Mouse (Mus musculus): ENCODE results near the gene Elmsan1. TPM values are rescaled to one million over a fixed set of nuclear protein-coding genes. Genes with fewer than 3 reads are reported as not detected.

The Elmsan1 gene
- polyA plus RNA-seq, 1 experiment from 2014 or later, result 7.0 TPM

- Histone ChIP-seq H3K4me1 (replicated peaks) (no peaks in the 10 kb centered on the region), H3K9me3 (no peaks in the 10 kb centered on the region), H3K4me2 (no peak overlapping the region), H3K9ac (replicated peaks) (no peak overlapping the region), H3K4me3 (replicated peaks) (no peak overlapping the region), H3K27ac (no peak overlapping the region), H3K27me3 (no peaks in the 10 kb centered on the region), H3K36me3 (peaks cover 35% of the 10 kb centered on the region)
- no peak for ATAC-seq (ENCODE audit: insufficient number of reproducible peaks, insufficient read depth, low FRiP score, low TSS enrichment, low read depth)
- 87% methylated on average over 4 of the region's 4 CpGs for WGBS
These were observed 77.4 kb downstream of the Elmsan1 start for GRCm38 (mm10) chr12:84141271-84141670.

GRCm38 (mm10) chr12:84140135-84140534, 78.5 kb downstream of the Elmsan1 start:
- no peak overlapping the region for H3K4me2 ChIP-seq
- WGBS, result 72% methylated on average over 4 of the region's 4 CpGs
- no peak overlapping the region for H3K9ac ChIP-seq (replicated peaks)
- no peaks in the 10 kb centered on the region for H3K27me3 ChIP-seq
- no peaks in the 10 kb centered on the region for H3K4me1 ChIP-seq (replicated peaks)
- ATAC-seq (ENCODE audit: insufficient number of reproducible peaks, insufficient read depth, low FRiP score, low TSS enrichment, low read depth), result no peak
- peaks cover 40% of the 10 kb centered on the region for H3K36me3 ChIP-seq
- H3K4me3 ChIP-seq (replicated peaks), result no peak overlapping the region
- no peak overlapping the region for H3K27ac ChIP-seq
- no peaks in the 10 kb centered on the region for H3K9me3 ChIP-seq

- Histone ChIP-seq H3K9ac (replicated peaks) (no peak overlapping the region), H3K4me3 (replicated peaks) (no peak overlapping the region), H3K4me1 (replicated peaks) (no peaks in the 10 kb centered on the region), H3K27ac (no peak overlapping the region), H3K9me3 (no peaks in the 10 kb centered on the region), H3K27me3 (no peaks in the 10 kb centered on the region), H3K36me3 (peaks cover 37% of the 10 kb centered on the region), H3K4me2 (no peak overlapping the region)
- WGBS, result 90% methylated on average over 7 of the region's 7 CpGs
- no peak for ATAC-seq (ENCODE audit: insufficient number of reproducible peaks, insufficient read depth, low FRiP score, low TSS enrichment, low read depth)
These were observed 81.5 kb downstream of the Elmsan1 start for GRCm38 (mm10) chr12:84137131-84137530.

- Histone ChIP-seq H3K4me3 (replicated peaks) (no peak overlapping the region), H3K27ac (no peak overlapping the region), H3K4me1 (replicated peaks) (no peaks in the 10 kb centered on the region), H3K9ac (replicated peaks) (no peak overlapping the region), H3K36me3 (peaks cover 60% of the 10 kb centered on the region), H3K4me2 (no peak overlapping the region), H3K27me3 (no peaks in the 10 kb centered on the region), H3K9me3 (no peaks in the 10 kb centered on the region)
- ATAC-seq (ENCODE audit: insufficient number of reproducible peaks, insufficient read depth, low FRiP score, low TSS enrichment, low read depth), result no peak
- 59% methylated on average over 3 of the region's 3 CpGs for WGBS
These were observed 86.4 kb downstream of the Elmsan1 start for GRCm38 (mm10) chr12:84132265-84132664.

- Histone ChIP-seq H3K9me3 (no peaks in the 10 kb centered on the region), H3K4me1 (replicated peaks) (no peaks in the 10 kb centered on the region), H3K27me3 (no peaks in the 10 kb centered on the region), H3K4me3 (replicated peaks) (no peak overlapping the region), H3K9ac (replicated peaks) (no peak overlapping the region), H3K4me2 (no peak overlapping the region), H3K27ac (no peak overlapping the region), H3K36me3 (peaks cover 52% of the 10 kb centered on the region)
- WGBS, result 90% methylated on average over 8 of the region's 8 CpGs
- ATAC-seq (ENCODE audit: insufficient number of reproducible peaks, insufficient read depth, low FRiP score, low TSS enrichment, low read depth), result no peak
These were observed 88.8 kb downstream of the Elmsan1 start for GRCm38 (mm10) chr12:84129931-84130330.

GRCm38 (mm10) chr12:84128576-84128975, 90.1 kb downstream of the Elmsan1 start:
- H3K9me3 ChIP-seq, result no peaks in the 10 kb centered on the region
- no peak overlapping the region for H3K4me2 ChIP-seq
- no peaks in the 10 kb centered on the region for H3K27me3 ChIP-seq
- ATAC-seq (ENCODE audit: insufficient number of reproducible peaks, insufficient read depth, low FRiP score, low TSS enrichment, low read depth), result no peak
- 89% methylated on average over 6 of the region's 6 CpGs for WGBS
- H3K9ac ChIP-seq (replicated peaks), result no peak overlapping the region
- peaks cover 58% of the 10 kb centered on the region for H3K36me3 ChIP-seq
- no peak overlapping the region for H3K27ac ChIP-seq
- no peaks in the 10 kb centered on the region for H3K4me1 ChIP-seq (replicated peaks)
- no peak overlapping the region for H3K4me3 ChIP-seq (replicated peaks)

- no peaks in the 10 kb centered on the region for H3K27me3 ChIP-seq
- no peak overlapping the region for H3K4me3 ChIP-seq (replicated peaks)
- no peak for ATAC-seq (ENCODE audit: insufficient number of reproducible peaks, insufficient read depth, low FRiP score, low TSS enrichment, low read depth)
- no peaks in the 10 kb centered on the region for H3K9me3 ChIP-seq
- no peak overlapping the region for H3K9ac ChIP-seq (replicated peaks)
- peaks cover 53% of the 10 kb centered on the region for H3K36me3 ChIP-seq
- no peak overlapping the region for H3K27ac ChIP-seq
- no peaks in the 10 kb centered on the region for H3K4me1 ChIP-seq (replicated peaks)
- H3K4me2 ChIP-seq, result no peak overlapping the region
- 77% methylated on average over 2 of the region's 2 CpGs for WGBS
These were observed 91.8 kb downstream of the Elmsan1 start for GRCm38 (mm10) chr12:84126899-84127298.

- Histone ChIP-seq H3K4me3 (replicated peaks) (no peak overlapping the region), H3K27ac (no peak overlapping the region), H3K27me3 (no peaks in the 10 kb centered on the region), H3K9ac (replicated peaks) (no peak overlapping the region), H3K4me1 (replicated peaks) (no peaks in the 10 kb centered on the region), H3K9me3 (no peaks in the 10 kb centered on the region), H3K36me3 (peaks cover 45% of the 10 kb centered on the region), H3K4me2 (no peak overlapping the region)
- no peak for ATAC-seq (ENCODE audit: insufficient number of reproducible peaks, insufficient read depth, low FRiP score, low TSS enrichment, low read depth)
- WGBS, result 82% methylated on average over 12 of the region's 12 CpGs
These were observed 92.8 kb downstream of the Elmsan1 start for GRCm38 (mm10) chr12:84125892-84126291.

GRCm38 (mm10) chr12:84119584-84119983, 99.1 kb downstream of the Elmsan1 start:
- peaks cover 8% of the 10 kb centered on the region for H3K4me1 ChIP-seq (replicated peaks)
- H3K27ac ChIP-seq, result no peak overlapping the region
- no peak for ATAC-seq (ENCODE audit: insufficient number of reproducible peaks, insufficient read depth, low FRiP score, low TSS enrichment, low read depth)
- H3K27me3 ChIP-seq, result no peaks in the 10 kb centered on the region
- no peak overlapping the region for H3K4me2 ChIP-seq
- H3K9ac ChIP-seq (replicated peaks), result no peak overlapping the region
- WGBS, result 94% methylated on average over 5 of the region's 5 CpGs
- no peaks in the 10 kb centered on the region for H3K9me3 ChIP-seq
- H3K36me3 ChIP-seq, result 0 out of 2 replicates have a peak, but pooled peaks cover 3% of the 10 kb centered on the region
- no peak overlapping the region for H3K4me3 ChIP-seq (replicated peaks)

GRCm38 (mm10) chr12:84114153-84114994, 104.3 kb downstream of the Elmsan1 start, which contains the start of gene Dnal1:
Gene Dnal1, plus strand, starts transcription at chr12:84114366.
- H3K4me2 ChIP-seq, result peak within 1 kb of the TSS; percentile 52
- H3K27ac ChIP-seq, result 0 out of 2 replicates have a peak within 1 kb of the TSS, but pooled peaks have one; percentile 54
- peak within 1 kb of the TSS; percentile 76 for H3K4me3 ChIP-seq (replicated peaks)
- H3K9ac ChIP-seq (replicated peaks), result peak within 1 kb of the TSS; percentile 68
- peak; percentile 93 for ATAC-seq (ENCODE audit: insufficient number of reproducible peaks, insufficient read depth, low FRiP score, low TSS enrichment, low read depth)
- H3K36me3 ChIP-seq, result no peaks in the 10 kb centered on the region
- peaks cover 8% of the 10 kb centered on the region for H3K4me1 ChIP-seq (replicated peaks)
- H3K9me3 ChIP-seq, result no peaks in the 10 kb centered on the region
- H3K27me3 ChIP-seq, result no peaks in the 10 kb centered on the region
- 3% methylated on average over 29 of the region's 35 CpGs for WGBS

- Histone ChIP-seq H3K9me3 (no peaks in the 10 kb centered on the region), H3K27ac (no peak overlapping the region), H3K4me2 (peak overlapping the region; percentile 52), H3K4me3 (replicated peaks) (peak overlapping the region; percentile 76), H3K4me1 (replicated peaks) (peaks cover 8% of the 10 kb centered on the region), H3K27me3 (no peaks in the 10 kb centered on the region), H3K9ac (replicated peaks) (no peak overlapping the region), H3K36me3 (no peaks in the 10 kb centered on the region)
- 63% methylated on average over 6 of the region's 6 CpGs for WGBS
- no peak for ATAC-seq (ENCODE audit: insufficient number of reproducible peaks, insufficient read depth, low FRiP score, low TSS enrichment, low read depth)
These were observed 105.0 kb downstream of the Elmsan1 start for GRCm38 (mm10) chr12:84113676-84114075.

GRCm38 (mm10) chr12:84110814-84111213, 107.9 kb downstream of the Elmsan1 start:
- Histone ChIP-seq H3K36me3 (no peaks in the 10 kb centered on the region), H3K4me3 (replicated peaks) (no peak overlapping the region), H3K9ac (replicated peaks) (no peak overlapping the region), H3K27me3 (no peaks in the 10 kb centered on the region), H3K27ac (no peak overlapping the region), H3K4me1 (replicated peaks) (peaks cover 8% of the 10 kb centered on the region), H3K9me3 (no peaks in the 10 kb centered on the region), H3K4me2 (no peak overlapping the region)
- ATAC-seq (ENCODE audit: insufficient number of reproducible peaks, insufficient read depth, low FRiP score, low TSS enrichment, low read depth), result no peak
- 85% methylated on average over 4 of the region's 4 CpGs for WGBS

Measured in limb, embryonic 12.5 days (tissue).